Mouse (Mus musculus): ENCODE measurements around the gene Mthfd2l.

- no peak for TF ChIP-seq GATA1 (IDR thresholded peaks at IDR 0.05; ENCODE audit: borderline replicate concordance, low read length)
- TF ChIP-seq FLI1 (IDR thresholded peaks at IDR 0.05; ENCODE audit: low read length), result no peak
Observed at GRCm38 (mm10) chr5:90891464-90891813, 39.5 kb upstream of the Mthfd2l start.

Measured in megakaryocyte, embryonic 14.5 days (primary cell).